Mouse (Mus musculus): ENCODE measurements around the gene Gpr107. TPM values are rescaled to one million over a fixed set of nuclear protein-coding genes. Genes with fewer than 3 reads are reported as not detected.
"Not testable (repeated sequence)": the region's sequence is repeated elsewhere in the genome, so short reads cannot be mapped to it uniquely, and the experiment has no call there.

Gpr107 gene
- polyA plus RNA-seq, 2 experiments, result 25.1 to 34.5 TPM

- no peak overlapping the region for H3K4me2 ChIP-seq (replicated peaks; ENCODE audit: low read depth, low read length, severe bottlenecking)
- no peak overlapping the region for H3K27ac ChIP-seq (replicated peaks; ENCODE audit: low read depth, low read length)
- H3K9me3 ChIP-seq (ENCODE audit: control insufficient read depth, low read length), result no peaks in the 10 kb centered on the region
- H3K9ac ChIP-seq (ENCODE audit: low read depth, low read length, severe bottlenecking), result no peak overlapping the region
- DNase-seq (ENCODE audit: low spot score) (no peak), ATAC-seq (ENCODE audit: low FRiP score, low read depth) (no peak)
- H3K4me3 ChIP-seq (replicated peaks; ENCODE audit: low read length), result no peak overlapping the region
- peaks cover 5% of the 10 kb centered on the region for H3K36me3 ChIP-seq (ENCODE audit: control insufficient read depth, insufficient read depth, low read length)
- no peaks in the 10 kb centered on the region for H3K27me3 ChIP-seq (ENCODE audit: control insufficient read depth, insufficient read depth, low read length)
- no peak for TF ChIP-seq POLR2A (IDR thresholded peaks at IDR 0.05; ENCODE audit: borderline replicate concordance, extremely low read depth, insufficient read depth, insufficient read length)
- peaks cover 10% of the 10 kb centered on the region for H3K4me1 ChIP-seq (ENCODE audit: control insufficient read depth, insufficient read depth, low read length)
- 88% methylated on average over 10 of the region's 10 CpGs for WGBS
Observed at GRCm38 (mm10) chr2:31160147-31160920, 8.2 kb downstream of the Gpr107 start.

DNA sequence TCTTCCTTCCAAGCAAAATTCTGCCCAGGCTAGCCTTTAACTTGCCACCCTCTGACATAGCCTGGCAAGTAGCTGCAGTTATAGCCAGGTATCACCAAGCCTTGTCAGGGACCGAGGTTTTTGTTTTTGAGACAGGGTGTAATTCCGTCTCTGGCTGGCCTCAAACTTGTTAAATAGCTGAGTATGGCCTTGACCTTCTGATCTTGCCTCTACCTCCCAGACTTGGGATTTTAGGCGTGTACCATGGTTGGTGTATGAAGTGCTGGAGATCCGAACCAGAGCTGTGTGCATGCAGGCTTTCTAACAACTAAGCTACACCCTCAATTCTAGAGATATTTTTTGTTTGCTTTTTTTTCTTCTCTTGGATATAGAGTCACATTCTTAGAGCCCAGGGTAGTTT is 9.5 kb downstream of the Gpr107 start:
- ATAC-seq (ENCODE audit: low FRiP score, low read depth), result no peak
- Histone ChIP-seq H3K27ac (replicated peaks; ENCODE audit: low read depth, low read length) (no peak overlapping the region), H3K9ac (ENCODE audit: low read depth, low read length, severe bottlenecking) (no peak overlapping the region), H3K4me2 (replicated peaks; ENCODE audit: low read depth, low read length, severe bottlenecking) (no peak overlapping the region), H3K27me3 (ENCODE audit: control insufficient read depth, insufficient read depth, low read length) (no peaks in the 10 kb centered on the region), H3K36me3 (ENCODE audit: control insufficient read depth, insufficient read depth, low read length) (peaks cover 7% of the 10 kb centered on the region), H3K4me1 (ENCODE audit: control insufficient read depth, insufficient read depth, low read length) (peaks cover 10% of the 10 kb centered on the region), H3K4me3 (replicated peaks; ENCODE audit: low read length) (no peak overlapping the region), H3K9me3 (ENCODE audit: control insufficient read depth, low read length) (no peaks in the 10 kb centered on the region)
- TF ChIP-seq POLR2A (IDR thresholded peaks at IDR 0.05; ENCODE audit: borderline replicate concordance, extremely low read depth, insufficient read depth, insufficient read length), result no peak
- DNase-seq (ENCODE audit: low spot score), result no peak
- WGBS, result 87% methylated on average over 4 of the region's 4 CpGs

- H3K9ac ChIP-seq (ENCODE audit: low read depth, low read length, severe bottlenecking), result no peak overlapping the region
Observed at GRCm38 (mm10) chr2:31163361-31164118, 11.4 kb downstream of the Gpr107 start.

GRCm38 (mm10) chr2:31164841-31165455 is 12.8 kb downstream of the Gpr107 start:
- no peak for TF ChIP-seq POLR2A (IDR thresholded peaks at IDR 0.05; ENCODE audit: borderline replicate concordance, extremely low read depth, insufficient read depth, insufficient read length)
- H3K4me2 ChIP-seq (replicated peaks; ENCODE audit: low read depth, low read length, severe bottlenecking), result no peak overlapping the region
- 0 out of 2 replicates have a peak overlapping the region, but pooled peaks have one; percentile 21 for H3K9ac ChIP-seq (ENCODE audit: low read depth, low read length, severe bottlenecking)
- ATAC-seq (ENCODE audit: low FRiP score, low read depth), result no peak
- peak; percentile 39 for DNase-seq (ENCODE audit: low spot score)
- peaks cover 33% of the 10 kb centered on the region for H3K36me3 ChIP-seq (ENCODE audit: control insufficient read depth, insufficient read depth, low read length)
- peak overlapping the region; percentile 33 for H3K27ac ChIP-seq (replicated peaks; ENCODE audit: low read depth, low read length)
- H3K27me3 ChIP-seq (ENCODE audit: control insufficient read depth, insufficient read depth, low read length), result no peaks in the 10 kb centered on the region
- H3K4me3 ChIP-seq (replicated peaks; ENCODE audit: low read length), result no peak overlapping the region
- 44% methylated on average over 5 of the region's 5 CpGs for WGBS
- peaks cover 10% of the 10 kb centered on the region for H3K4me1 ChIP-seq (ENCODE audit: control insufficient read depth, insufficient read depth, low read length)
- no peaks in the 10 kb centered on the region for H3K9me3 ChIP-seq (ENCODE audit: control insufficient read depth, low read length)

More at GRCm38 (mm10) chr2:31163361-31164118, 11.4 kb downstream of the Gpr107 start:
- 79% methylated on average over 11 of the region's 11 CpGs for WGBS
- Histone ChIP-seq H3K4me2 (replicated peaks; ENCODE audit: low read depth, low read length, severe bottlenecking) (no peak overlapping the region), H3K27me3 (ENCODE audit: control insufficient read depth, insufficient read depth, low read length) (no peaks in the 10 kb centered on the region), H3K4me3 (replicated peaks; ENCODE audit: low read length) (no peak overlapping the region), H3K4me1 (ENCODE audit: control insufficient read depth, insufficient read depth, low read length) (peaks cover 10% of the 10 kb centered on the region), H3K27ac (replicated peaks; ENCODE audit: low read depth, low read length) (no peak overlapping the region), H3K36me3 (ENCODE audit: control insufficient read depth, insufficient read depth, low read length) (peaks cover 21% of the 10 kb centered on the region), H3K9me3 (ENCODE audit: control insufficient read depth, low read length) (no peaks in the 10 kb centered on the region)
- no peak for TF ChIP-seq POLR2A (IDR thresholded peaks at IDR 0.05; ENCODE audit: borderline replicate concordance, extremely low read depth, insufficient read depth, insufficient read length)
- ATAC-seq (ENCODE audit: low FRiP score, low read depth) (no peak), DNase-seq (ENCODE audit: low spot score) (no peak)

DNA sequence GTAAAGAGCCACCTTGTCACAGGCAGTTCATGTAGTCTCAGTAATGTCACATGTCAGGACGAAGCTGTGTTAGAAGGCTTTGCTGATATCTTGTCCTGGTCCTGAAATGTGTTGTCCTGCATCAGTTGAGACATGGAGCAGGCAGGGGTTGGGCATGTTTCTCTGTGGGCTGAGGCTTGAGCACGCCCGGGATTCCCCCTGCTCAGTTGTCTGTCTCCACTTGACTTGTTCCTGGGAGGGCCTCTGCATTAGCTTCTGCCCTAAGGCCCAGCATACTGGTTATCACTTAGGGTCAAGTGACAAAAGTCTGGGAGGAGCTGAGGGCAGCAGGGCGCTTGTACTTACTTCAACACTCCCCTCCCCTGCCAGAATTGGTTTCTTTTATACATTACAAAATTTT is 13.4 kb downstream of the Gpr107 start:
- DNase-seq (ENCODE audit: low spot score) (no peak), ATAC-seq (ENCODE audit: low FRiP score, low read depth) (no peak)
- Histone ChIP-seq H3K4me3 (replicated peaks; ENCODE audit: low read length) (no peak overlapping the region), H3K36me3 (ENCODE audit: control insufficient read depth, insufficient read depth, low read length) (peaks cover 36% of the 10 kb centered on the region), H3K27ac (replicated peaks; ENCODE audit: low read depth, low read length) (no peak overlapping the region), H3K4me2 (replicated peaks; ENCODE audit: low read depth, low read length, severe bottlenecking) (no peak overlapping the region), H3K9me3 (ENCODE audit: control insufficient read depth, low read length) (no peaks in the 10 kb centered on the region), H3K4me1 (ENCODE audit: control insufficient read depth, insufficient read depth, low read length) (peaks cover 10% of the 10 kb centered on the region), H3K27me3 (ENCODE audit: control insufficient read depth, insufficient read depth, low read length) (no peaks in the 10 kb centered on the region), H3K9ac (ENCODE audit: low read depth, low read length, severe bottlenecking) (no peak overlapping the region)
- 78% methylated on average over 4 of the region's 4 CpGs for WGBS
- TF ChIP-seq POLR2A (IDR thresholded peaks at IDR 0.05; ENCODE audit: borderline replicate concordance, extremely low read depth, insufficient read depth, insufficient read length), result no peak

GRCm38 (mm10) chr2:31167571-31167970 is 15.5 kb downstream of the Gpr107 start:
- 96% methylated on average over 2 of the region's 2 CpGs for WGBS

More at GRCm38 (mm10) chr2:31167571-31167970, 15.5 kb downstream of the Gpr107 start:
- not testable (repeated sequence) for H3K9me3 ChIP-seq (ENCODE audit: control insufficient read depth, low read length); ATAC-seq (ENCODE audit: low FRiP score, low read depth); H3K27ac ChIP-seq (replicated peaks; ENCODE audit: low read depth, low read length); H3K4me2 ChIP-seq (replicated peaks; ENCODE audit: low read depth, low read length, severe bottlenecking); H3K27me3 ChIP-seq (ENCODE audit: control insufficient read depth, insufficient read depth, low read length); H3K9ac ChIP-seq (ENCODE audit: low read depth, low read length, severe bottlenecking); H3K4me3 ChIP-seq (replicated peaks; ENCODE audit: low read length); H3K4me1 ChIP-seq (ENCODE audit: control insufficient read depth, insufficient read depth, low read length); DNase-seq (ENCODE audit: low spot score)
- H3K36me3 ChIP-seq (ENCODE audit: control insufficient read depth, insufficient read depth, low read length), result peaks cover 56% of the 10 kb centered on the region

Measured in limb, embryonic 14.5 days (tissue).